Mouse (Mus musculus) kidney, adult 8-10 months (tissue): ENCODE data around the gene Sez6l.

Experiments used
- DNase-seq, 2 experiments: peaks; one replicate each; pipeline ENCODE4 v3.0.0; 2022

Sez6l gene

DNA sequence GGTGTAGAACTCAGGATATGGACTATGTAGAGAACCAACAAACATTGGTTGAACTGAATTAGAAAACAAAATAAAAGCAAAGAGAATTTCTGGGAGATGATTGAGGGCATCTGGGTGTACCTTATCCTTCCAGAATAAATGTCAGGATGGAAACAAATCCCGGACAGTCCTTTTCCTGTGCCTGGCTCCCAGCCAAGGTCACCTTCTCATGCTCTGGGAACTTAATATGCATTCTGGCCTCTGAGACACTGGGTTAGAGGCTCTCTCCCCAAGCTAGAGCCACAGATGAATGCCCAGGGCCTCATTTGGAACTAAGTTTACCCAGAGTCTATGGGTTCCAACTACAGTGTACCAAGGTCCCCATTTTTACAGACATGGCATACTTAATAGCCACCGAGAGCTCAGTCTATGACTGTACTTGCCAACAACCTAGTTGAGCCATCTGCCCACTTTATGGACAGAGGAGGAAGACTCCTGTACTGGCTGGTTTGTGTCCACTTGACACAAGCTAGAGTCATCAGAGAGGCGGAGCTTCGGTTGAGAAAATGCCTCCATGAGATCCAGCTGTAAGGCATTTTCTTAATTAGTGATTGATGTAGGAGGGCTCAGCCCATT, 7.3 kb upstream of the Sez6l start:
- no peak for DNase-seq

DNA sequence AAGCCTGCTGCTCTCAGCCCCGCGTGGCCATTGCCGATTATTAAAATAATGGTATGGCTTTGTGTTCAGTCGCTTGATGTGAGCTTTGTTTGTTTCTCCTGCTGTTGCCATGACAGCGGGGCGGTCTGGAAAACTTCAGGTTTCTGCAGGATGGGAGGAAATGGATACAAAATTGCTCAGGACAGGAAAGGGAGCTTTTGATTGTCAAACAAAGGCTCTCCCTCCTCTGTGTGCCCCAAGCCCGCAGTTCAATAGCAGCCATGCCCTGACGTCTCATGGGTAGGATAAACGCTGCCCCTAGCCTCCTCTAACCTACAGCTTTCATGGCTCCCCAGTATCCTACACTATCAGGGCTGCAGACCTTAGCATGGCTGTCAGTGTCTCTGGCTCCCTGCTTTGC, 6.3 kb upstream of the Sez6l start:
- no peak for DNase-seq

DNA sequence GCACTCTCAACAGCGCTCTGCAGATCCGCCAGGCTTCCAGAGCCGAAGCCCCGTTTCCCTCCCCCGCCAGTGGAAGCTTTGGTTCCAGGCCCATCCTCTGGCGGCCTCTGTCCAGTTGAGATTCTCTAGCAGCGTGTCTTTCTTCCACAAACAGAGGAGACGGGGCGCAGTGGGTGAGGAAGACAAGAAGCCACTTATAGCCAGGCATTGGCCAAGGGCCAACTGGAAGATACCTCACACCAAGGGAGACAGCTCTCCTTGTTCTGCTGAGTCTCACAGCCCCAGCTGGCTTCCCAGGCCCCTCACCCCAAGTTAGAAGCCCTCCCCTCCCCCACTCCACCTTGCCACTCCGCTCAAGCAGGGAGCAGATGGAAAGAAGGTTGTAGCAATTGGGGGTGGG, 765 bp upstream of the Sez6l start:
- DNase-seq = no peak

DNA sequence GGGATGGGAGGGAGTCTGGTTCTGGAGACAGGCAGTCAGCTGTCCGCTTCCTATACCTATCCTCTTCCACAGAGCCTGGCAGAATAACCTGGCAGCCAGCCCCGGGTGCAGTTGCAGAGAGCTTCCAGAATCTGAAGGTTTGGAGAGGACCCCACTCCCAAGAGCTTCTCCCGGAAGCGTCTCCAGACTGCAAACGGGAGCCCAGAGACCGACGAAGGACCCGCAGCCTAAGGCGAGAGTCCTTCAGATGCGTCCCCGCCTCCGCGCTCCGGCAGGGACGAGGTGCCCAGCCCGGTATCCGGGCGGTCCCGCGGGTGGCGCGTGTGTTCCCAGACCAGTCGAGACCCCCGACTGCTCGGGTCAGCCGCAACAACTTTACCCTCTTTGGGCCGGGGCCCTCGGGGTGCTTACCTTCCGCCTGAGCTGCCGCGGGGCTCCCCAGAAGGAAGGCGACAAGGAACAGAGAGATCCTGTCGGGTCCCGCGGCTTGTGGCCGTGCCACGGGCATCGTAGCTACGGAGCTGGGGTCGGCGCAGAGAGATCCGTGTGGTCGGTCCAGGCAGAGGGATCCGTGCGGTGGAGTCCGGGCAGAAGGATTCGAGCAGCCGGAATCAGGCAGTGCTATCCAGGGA, 508 bp downstream of the Sez6l start:
- DNase-seq = no peak

DNA sequence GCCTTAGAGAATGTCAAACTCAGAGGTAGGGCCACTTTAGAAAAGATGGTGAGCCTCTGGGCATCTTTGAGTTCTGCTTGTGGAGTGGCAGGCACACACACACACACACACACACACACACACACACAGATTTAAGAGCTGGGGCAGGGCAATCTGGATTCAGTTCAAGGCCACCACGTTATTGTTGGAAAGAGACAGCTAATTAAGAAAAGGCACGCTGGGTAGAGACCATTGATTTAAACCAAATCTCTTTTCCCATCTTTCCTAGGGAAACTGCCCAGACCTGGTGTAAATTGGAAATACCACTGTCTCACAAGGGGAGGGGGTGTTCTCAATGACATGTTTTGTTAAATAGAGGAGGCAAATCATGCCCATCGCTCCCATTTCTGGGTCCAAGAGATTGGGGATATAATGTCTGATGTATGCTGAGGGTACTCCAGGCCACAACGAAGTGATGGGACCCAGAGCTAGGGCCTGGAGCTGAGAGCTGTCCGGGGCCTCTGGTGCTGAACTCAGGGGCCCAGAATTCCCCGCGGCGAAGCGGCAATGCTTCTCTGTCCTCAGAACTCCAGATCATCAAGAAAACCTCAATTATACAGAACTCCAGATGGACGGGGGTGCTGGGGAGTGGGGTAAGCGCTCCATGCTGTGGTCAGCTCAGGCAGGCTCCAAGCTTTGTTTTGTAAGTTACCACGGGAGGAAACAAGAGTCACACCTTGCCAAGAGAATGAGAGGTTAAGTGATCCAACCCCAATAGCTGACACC, 1.7 kb downstream of the Sez6l start:
- DNase-seq = no peak

DNA sequence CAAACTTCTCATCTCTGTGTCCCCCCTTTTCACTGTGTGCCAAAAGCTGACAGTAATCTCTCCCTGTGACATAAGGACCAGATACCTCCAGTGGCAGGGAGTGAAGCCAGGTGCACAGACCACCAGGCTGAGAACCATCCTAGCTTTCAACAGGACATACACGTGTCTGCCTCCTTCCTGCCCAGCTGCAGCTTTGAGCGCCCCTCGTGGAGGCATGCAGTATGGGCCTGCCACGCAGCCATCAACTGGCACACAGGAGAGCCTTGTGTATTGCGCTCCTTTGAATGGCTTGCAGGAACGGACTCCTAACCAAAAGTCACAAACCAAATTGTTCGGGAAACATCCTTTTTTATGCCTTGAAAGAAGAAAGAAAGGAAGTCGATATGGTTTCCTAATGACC, 3.1 kb downstream of the Sez6l start:
- DNase-seq = peak in 1 of 2 experiments; percentile 33

DNA sequence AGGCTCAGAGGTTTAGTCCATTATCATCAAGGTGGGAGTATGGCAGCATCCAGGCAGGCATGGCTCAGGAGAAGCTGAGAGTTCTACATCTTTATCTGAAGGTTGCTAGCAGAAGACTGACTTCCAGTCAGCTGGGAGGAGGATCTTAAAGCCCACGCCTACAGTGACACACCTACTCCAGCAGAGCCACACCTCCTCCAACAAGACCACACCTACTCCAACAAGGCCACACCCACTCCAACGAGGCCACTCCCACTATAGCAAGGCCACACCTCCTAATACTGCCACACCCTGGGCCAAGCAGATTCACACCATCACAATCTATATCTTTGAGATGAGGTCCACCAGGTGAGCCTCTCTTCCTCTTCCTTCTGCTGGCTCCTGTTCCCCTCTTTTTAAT, 4.8 kb downstream of the Sez6l start:
- no peak for DNase-seq

DNA sequence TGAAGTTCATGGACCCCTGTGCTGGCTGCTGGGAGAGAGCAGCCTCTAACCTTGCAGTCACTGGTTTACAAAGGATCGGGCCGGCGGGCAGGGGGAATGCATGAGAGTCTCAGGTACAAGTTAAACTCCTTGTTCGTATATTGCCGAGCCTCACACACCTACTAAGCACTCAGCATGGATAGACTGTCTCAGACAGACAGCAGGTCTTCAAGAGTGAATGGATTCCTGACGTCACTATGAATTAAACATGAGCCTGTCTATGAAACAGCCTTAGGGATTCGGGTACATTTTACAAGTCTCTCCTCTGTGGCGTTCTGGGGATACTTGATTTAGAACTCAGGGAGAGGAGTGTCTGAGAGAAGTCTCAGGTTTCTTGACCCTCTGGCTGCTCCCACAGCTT, 11.5 kb downstream of the Sez6l start:
- no peak for DNase-seq

DNA sequence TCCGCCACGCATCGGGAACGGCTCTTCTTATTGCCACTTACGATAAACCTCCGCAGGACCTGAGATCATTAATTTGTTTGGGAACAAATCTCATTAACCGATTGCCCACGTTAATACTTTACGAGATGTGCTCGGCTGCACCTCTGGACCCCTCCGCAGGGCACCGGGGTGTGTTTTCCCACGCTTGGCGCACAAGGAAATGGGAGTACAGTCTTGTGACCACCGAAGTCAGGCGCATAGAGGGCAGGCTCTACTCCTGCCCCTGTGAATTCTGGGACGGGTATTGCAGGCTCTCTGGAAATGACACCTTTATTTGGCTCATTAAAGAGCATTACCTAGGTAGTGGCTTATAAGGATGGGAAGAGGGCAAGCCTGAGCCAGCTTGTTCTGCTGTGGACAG, 11.9 kb downstream of the Sez6l start:
- DNase-seq = no peak

DNA sequence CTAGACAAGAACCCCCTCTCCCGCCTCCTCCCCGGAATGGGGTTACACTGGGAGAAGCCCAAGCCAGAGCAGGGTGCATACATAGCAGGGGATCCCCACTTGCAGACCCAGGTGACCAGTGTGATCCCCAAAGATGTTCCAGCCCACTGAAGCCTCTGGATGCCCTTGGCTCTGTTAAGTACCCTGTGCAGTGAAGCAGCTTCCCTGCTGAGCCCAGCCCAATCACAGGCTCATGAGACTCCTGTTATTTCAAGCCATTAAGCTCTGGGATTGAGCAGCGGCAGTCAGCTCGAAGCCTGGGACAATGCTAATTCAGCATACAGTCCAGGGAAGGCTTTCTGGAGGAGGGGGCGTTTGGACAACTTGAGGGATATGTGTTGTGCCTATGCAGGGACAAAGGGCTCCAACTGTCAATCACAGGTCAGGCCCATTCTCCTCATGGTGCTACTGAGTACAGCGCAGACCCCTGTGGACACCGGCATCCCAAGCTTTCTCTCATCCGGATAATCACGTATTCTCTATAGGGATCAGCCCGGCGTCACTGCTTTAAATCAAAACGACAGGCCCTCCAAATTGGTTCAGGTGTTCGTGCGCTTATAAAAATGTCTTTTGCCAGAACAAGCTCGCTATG, 16.0 kb downstream of the Sez6l start:
- DNase-seq = no peak

DNA sequence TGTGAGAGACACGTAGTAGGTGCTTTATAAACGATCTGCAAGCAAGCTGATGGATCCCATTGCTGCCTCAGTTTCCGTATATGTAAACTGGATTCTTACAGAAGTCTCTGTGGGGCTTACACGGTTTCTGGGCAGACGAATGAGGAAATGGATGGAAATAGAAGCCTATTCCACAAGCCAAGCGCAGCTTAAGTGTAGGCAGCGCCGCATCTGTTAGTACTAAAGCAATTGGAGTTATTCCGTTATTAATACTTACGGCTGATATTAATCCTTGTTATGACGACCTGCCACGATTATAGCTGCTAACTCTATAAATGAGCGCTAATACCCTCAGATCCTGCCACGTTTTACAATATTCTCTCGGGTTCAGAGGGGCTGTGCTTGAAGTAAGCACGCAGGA, 16.8 kb downstream of the Sez6l start:
- no peak for DNase-seq

DNA sequence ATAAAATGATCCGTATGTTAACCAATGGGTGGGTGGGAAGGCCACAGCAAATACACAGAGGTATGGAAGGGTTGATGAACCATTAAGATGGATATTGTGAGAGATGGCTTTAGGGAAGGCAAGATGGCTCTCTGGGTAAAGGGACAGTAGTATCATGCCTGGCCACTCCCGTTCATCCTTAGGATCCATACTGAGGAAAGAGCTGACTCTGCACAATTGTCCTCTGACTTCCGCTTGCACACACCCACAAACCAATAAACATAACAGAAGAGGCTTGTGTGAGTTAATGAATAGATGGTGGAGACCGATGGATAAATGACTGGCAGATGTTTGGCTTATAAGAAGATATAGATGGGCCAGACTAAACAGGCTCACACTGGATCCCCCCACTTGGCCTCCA, 19.6 kb downstream of the Sez6l start:
- no peak for DNase-seq

DNA sequence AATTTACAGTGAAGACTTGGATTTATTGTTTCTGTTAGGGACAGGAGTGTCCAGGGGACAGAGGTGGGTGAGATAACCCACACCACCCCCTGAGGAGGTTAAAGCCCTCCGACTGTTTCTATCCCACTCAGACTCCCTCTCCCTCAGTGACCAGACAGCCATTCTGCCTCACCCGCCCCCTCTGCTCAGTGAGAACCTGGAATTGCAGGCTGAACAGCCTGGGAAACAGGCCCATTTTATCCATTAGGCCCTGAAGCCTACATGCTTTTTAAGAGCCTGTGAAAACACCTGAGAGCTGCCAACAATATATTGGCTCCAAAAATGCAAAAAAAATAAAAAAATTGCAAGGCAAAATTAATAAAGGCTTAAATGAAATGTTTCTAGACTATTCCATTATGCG, 20.3 kb downstream of the Sez6l start:
- no peak for DNase-seq

DNA sequence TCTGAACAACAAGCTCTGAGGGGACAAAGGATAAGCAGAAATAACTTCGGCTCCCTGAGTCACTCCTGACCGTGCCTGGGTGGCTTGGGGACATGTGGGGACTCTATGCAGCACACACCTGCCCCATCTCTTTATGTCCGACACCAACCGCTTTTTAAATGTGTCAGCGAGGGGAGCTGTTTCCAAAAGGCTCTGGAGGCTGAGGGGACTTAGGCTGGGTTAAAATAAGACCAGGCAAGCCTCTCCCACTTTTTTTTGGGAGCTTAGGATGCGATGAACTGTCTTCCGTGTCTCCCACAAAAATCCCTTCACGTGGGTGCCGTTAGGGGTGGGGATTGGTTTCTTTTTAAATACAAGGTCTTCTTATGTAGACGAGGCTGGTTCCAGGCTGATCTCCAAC, 22.5 kb downstream of the Sez6l start:
- no peak for DNase-seq

DNA sequence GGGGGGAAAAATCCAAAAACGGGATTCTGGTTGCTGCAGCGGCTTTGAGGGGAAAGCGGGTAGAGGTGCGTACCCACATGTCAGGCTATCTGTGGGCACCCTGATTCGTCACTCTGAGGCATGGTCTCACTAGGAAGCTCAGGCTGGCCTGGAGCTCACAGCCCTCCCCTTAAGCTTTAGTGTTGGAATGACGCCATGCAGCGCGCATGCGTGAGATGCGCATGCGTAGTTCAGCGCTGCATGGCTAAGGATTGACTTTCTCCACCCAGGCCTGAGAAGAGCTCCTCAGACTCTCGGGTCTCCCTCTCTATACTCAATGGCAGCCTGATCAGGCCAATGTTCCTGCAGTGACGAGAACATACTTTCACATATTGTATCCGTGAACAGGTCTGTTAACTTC, 24.2 kb downstream of the Sez6l start:
- no peak for DNase-seq

DNA sequence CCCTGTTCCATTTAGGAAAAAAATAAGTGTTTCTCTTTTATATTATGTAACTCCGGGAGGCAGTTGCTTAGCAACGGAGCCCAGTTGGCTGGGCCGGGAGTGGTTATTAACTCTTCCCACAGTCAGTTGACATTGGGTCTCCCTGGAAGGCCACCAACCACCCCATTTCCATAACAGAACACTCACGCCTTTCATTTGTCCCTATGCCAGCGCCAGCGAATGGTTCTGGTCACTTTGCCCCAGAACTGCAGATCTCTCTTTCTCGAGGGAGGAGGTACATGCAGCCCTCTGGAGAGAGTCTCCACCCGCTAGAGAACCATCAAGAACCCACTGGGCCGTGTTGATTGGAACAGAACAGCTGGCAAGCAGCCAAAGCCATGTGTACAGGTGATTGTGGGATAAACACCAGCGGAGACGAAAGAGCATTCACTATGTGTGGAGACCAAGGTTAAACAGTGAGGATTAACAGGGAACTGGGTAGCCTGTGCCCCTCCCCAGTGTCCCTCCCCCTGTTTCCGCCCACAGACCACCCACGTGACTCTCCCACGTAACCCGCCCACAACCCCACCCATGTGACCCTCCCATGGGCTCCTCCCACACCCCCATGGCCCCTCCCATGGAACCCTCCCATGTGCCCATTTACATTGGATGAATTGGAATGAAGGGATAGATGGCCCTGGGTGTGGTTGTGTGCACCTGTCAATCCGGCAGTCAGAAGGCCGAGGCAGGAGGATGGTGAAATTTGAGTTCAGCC, 24.8 kb downstream of the Sez6l start:
- DNase-seq = peak; percentile 7 to 31

DNA sequence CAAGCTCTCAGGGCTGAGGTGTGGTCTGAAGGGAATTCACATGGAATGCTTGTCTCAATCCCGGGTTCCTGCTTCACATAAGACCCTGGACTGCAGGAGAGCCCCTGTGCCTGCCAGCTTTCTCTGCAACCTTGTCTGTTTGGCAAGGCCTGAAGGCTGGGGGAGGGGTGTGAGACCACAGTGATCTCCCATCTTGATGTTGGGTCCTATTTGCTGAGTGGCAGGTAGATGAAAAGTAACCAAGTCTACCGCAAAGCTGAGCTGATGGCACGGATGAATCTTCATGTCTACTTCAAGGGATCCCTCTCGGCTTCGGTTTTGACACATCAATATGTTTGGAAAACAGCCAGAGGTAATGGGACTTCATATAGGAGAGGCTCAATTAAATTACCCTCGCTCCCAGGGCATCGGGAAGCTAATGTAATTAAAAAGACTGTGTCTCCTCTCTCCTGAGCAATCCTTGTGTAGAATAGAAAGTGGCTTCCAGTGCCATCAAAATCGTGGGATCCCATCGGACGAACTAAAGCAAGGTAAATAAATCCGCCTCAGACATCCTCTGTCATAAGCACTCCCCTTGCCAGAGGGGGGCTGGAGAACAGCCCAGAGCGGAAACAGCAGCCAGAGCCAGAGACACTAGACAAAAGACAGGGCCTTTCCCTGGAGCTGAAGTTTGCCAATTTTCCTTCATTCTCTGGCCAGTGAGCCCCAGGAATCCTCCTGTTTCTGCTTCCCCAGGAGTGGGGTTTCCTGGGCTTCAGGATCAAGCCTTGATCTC, 28.0 kb downstream of the Sez6l start:
- peak; percentile 13 to 28 for DNase-seq

DNA sequence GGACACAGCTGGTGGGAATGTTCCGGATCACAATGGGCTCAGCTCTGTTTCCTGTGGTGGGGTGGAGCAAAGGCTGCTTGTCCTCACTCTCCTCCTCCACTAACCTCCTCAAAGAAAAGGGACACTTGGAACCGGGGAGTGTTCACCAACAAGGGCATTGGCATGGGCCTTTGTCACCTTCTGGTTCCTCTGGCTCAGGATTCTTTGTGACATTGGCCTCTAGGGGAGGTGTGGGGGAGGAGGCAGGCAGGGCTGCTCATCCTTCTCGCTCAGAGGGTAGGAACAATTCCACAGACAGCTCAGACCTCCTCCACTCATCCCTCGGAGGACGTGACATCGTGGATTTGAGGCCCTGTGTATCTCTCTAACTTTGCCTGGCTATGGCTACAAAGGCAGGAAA, 30.2 kb downstream of the Sez6l start:
- no peak for DNase-seq

DNA sequence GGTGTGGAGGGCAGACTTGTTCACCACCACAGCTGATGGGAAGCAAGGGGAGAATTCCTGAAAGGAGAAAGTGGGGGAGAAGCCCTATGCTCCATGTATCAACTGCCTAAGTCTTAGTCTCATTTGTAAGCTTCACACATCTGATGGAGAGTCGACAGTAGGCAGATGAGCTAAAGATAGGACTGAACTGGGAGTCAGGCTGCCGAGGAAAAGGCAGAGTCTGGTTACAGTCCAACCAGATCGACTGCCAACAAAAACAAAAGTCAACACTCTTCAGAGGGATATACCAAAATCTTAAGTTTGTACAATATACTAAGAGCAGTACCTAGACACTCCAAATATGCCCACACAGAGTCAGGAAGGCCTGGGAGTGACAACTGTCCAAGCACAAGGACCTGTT, 38.7 kb downstream of the Sez6l start:
- DNase-seq = no peak

DNA sequence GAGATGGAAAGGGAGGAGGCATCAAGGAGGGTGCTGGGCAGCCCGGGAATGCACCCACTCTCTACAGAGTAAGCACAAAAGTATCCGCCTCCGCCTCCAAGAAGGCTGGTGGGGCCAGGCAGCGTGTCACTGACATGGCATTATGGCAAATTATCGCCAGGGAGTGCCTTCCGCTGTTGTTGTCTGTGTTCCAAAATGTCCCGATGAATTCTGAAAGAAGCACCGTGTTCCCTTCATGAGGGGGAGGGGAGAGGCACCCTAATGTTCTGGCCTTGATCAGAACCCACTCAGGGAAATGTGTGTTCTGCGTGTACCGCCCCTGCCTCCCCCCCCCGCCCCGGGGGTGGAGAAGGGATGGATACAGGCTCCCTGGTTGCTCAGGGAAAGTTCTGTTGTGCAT, 41.1 kb downstream of the Sez6l start:
- no peak for DNase-seq

DNA sequence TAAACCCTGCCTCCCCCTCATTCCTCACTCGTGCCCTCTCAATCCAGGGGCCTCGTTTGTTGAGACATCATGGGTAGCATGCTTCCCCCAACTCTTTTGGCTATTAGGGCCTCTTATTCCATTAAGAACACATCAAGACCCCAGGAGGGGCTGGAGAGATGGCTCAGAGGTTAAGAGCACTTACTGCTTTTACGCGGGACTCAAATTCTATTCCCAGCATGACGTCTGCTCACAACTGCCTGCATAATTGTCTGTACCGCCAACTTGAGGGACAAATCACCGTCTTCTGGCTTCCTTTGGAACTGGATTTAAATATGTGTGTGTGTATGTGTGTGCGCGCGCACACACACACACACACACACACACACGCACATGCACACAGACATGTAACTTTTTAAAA, 42.8 kb downstream of the Sez6l start:
- DNase-seq = no peak

DNA sequence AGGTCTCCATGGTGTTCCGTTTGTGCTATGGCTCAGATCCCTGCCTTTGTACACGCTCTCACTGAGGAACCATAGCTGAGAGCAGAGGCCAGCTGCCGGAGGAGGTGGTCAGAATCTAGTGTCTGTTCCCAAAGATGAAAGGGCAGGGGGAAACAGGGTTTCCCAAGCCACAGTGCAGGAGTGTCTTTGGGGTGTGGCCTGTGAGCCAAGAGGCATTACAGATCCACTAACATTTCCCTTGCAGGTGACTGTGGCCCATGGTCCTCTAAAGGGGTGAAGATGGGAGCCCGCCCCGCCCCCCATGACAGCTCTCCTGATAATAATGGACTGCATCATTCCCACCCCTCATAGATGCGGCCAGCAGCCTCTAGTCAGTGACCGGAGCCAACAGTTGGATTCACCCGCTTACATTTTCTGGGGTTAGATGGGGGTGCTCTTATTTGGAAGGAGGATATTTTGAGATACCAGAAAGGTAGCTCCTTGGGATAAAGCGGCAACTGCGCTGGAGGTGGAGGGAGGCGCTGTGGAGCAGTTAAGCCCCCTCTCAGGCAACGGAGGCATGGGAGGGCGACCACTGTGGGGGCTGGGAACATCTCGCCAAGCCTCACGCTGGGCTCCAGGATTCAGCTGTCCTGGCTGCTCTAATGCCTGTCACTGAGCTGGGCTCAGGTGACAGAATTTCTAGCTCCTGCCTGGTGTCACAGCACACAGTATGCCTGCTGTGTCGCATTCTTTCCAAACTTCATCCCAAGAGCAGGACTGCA, 43.5 kb downstream of the Sez6l start:
- no peak for DNase-seq
